Mouse (Mus musculus): ENCODE results near the gene Rps15a.

Gene Rps15a

DNA sequence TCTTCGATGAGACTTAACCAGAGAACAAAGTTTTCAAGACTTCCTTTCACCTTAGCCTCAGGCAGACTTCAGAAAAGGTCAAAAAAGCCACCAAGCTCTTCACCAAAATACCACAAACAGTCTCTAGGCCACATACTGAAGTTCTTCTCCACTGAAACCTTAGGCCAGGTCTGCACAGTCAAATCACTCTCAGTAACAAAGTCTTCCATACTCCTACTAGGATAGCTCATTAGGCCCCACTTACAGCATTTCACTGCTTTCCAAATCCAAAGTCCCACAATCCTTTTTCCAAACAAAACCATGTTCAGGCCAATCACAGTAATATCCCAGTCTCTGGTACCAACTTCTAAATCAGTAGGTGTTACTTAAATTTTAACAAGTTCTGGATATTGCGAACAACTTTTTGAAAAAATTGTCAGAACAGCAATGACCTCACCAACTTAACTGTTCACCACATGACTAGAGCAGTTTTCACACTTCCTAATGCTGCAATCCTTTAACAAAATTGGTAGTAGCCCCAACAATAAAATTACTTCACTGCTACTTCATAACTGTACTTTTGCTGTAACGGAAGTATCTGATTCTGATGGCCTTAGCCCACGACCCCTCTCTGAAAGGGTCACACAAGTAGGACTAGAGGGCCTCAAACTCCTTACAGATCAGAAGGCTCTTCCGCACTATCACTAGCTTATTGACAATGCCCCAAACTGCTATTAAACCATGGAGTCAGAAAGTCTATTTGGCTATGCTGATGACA is 2.3 kb downstream of the Rps15a start:
- no peak for DNase-seq

DNA sequence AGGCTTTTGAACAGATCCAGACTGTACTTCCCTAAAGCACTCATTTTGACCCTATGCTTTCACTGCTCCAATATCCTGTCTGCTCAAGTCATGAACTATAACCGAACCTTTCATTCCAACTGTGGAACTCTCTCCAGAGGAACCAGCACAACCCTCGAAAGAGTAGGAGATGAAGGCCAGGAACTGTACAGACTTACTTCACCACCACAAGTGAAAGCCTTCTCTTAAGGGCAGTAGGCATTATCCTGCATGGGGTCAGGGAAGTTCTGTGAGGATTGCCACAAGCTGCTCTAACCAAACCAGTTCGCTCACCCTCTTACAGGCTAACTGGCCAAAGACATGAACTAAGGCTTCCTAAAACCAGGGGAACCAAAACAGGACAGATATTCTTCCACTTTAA is 4.9 kb downstream of the Rps15a start:
- no peak for DNase-seq

DNA sequence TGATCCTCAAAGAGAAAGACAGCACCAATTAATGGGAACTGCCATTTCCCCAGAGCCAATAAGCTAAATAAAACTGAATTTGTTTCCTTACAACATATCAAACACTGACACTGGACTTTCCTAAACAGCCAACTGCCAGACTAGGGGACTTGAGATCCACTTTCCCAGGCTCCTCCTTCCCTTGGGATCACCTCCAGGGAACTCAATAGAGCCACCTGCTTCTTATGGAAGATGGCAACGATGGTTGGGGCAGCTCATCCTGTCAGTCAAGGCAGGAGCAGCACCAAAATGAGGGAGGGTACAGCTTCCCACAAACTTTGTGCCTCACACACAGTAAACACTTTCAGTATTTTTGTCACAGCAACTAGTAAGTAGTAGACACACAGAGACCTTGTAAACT is 8.3 kb downstream of the Rps15a start:
- DNase-seq = no peak

DNA sequence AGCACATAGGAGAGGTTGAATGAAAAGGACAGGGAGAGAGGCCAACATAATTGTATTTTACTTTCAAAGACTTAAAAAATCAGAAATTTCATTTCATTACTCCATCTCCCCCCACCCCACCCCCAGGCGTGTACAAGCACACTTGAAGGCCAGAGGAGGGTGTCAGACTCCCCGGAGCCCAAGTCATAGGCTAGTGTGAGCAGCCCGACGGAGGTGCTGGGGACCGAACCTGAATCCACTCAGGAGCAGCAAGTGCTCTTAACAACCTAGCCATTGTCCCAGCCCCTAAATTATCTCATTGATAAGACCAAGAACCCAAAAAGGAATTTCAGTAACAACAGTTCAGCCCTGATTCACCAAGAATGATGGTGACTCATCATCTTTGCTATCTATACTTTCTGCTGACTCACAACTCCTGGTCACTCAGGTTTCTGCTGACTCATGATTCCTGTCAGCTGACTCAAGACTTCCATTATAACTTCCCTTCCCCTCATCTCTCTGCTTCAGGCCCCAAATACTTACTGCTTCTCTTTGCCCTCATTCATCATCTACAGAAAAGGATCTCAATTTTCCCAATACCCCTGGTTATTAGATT is 11.4 kb downstream of the Rps15a start:
- no peak for DNase-seq

DNA sequence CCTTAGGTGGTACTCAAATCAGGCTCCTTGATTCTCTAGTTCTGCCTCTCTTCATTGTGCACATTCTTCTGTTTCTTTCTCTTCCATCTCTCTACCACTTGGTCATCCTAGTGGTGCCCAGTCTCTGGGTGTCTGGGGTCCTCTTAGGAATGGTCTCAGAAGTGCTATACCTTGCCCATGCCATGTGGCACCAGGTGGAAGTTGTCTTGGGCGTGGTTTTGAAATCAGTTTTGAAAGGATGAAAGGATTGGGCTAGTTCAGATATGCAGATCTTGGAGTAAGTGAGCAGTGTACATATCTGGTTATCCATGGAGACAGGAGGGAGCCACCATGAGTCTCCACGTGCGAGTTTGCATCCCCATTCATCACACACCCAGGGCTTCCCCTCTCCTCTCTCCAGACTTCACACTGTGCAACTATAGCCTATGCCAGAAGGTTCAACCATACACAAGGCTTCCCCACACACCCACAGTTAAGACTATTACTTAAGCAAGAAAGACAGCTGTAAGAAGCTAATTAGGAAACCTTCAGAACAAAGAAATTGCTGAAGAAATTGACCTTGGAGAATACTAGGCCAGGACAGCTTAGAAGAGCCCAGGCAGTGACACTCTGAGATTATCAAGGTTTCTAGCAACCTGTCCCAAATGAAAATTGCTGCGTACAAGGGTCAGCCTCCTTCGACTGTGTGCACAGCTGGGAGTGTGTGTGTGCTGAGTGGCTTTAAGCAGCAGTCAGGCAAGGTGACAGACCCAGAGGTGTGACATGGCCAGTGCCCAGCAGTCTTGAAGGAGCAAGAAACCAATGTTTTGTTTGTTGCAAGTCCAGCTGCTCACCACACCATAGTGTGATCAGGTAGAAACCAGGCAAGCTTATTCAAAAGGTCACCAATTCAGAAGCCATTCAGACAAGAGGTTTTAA is 12.3 kb downstream of the Rps15a start:
- no peak for DNase-seq

DNA sequence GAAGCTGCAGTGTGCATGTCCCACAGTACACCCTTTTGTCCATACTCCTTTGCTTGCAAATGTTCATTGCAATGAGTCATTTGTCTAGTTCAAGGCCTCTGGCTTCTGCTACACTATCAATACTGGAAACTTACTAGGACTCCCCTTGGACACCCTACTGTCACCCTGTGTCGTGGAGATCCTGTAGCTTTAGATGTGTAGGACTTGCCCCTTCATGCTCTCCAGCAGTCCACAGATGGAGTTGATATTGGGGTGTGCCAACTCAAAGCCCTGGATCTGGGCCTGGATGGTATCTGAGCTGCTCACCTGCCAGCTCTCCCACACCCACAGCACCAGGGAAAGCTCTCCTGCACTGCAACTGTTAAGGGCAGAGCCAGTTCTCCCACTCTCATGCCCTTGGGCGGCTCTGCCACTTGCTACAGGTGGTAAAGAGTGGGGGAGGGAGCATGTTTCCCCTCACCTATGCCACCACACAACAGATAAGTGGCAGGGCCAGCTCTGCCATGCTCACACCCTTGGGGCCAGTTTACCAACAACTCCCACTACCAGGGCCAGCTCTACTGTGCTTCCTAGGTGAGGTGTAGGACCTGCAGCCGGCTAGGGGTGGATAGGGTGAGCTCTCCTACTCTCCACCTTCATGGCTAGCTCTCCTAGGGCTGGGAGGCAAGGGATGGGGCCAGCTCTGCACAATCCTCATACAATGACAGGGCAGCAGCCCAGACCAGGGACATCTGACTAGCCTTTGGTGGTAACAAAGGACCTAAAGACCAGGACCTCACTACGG is 13.1 kb downstream of the Rps15a start:
- no peak for DNase-seq

DNA sequence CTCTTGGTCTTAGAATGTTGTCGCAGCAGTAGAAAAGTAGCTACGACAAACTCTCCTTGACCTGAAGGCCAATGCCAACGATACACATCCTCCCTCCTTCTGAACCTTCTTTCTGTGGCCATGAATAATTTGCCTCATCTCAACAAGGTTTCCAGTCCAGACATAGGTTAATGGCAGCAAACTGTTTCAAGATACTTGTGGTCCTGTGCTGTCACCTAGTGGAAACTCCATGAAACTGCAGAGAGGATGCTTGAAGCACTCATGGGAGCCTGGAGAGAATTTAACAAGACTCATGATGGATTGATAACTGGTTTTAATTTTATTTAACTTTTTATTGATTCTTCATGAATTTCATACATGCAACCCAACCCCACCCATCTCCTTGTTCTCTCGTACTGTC is 13.8 kb downstream of the Rps15a start:
- peak; percentile 38 for DNase-seq

DNA sequence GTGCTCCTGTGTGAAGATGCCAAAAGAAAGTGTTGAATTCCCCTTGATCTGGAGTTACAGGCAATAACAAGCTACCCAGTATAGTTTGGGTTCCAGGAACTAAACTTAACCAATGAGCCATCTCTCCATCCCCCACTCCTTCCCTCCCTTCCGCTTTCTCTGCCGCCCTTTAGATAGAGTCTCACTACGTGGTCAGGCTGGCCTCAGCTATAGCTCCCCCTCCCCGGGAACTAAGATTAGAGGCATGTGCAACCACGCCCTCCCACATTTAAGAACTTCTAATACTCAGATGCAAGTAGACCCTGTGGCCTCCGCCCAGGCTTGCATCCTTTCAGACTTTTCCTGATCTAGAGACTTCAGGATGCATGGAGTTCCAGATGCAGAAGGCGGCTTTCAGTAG is 18.4 kb downstream of the Rps15a start:
- DNase-seq = no peak

DNA sequence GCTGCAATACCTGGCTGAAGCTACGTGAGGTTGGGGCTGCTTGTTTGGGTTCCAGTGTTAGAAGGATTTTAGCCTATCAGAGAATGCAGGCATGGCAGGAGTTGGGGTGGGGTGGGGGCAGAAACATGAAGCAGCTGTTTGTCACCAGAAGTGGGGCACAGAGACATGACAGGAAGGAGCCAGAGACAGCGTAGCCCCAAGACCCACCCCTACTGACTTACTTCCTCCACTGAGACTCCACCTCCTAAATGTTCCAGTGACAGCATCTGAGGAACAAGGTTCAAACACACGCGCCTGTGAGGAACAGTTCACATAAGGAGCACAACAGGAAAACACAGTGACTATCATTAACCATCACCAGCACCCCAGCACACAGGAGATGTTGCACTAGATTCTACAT is 36.0 kb downstream of the Rps15a start:
- no peak for DNase-seq

DNA sequence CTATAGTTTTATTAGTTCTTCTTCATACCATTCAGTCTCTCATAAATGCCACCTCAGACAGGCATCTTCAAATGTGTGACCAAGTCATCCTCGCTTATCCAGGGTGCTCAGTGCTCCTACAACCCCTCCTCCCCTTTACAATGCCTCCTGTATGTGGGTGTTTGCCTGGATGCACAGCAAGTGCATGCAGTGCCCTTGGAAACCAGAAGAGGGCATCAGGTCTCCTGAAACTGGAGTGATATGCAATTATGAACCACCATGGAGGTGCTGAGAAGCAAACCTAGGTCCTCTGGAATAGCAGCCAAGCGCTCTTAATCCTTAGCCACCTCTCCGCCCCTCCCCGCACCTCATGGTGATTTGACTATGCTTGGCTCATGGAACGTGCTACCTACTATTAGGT is 36.9 kb downstream of the Rps15a start:
- DNase-seq = no peak

DNA sequence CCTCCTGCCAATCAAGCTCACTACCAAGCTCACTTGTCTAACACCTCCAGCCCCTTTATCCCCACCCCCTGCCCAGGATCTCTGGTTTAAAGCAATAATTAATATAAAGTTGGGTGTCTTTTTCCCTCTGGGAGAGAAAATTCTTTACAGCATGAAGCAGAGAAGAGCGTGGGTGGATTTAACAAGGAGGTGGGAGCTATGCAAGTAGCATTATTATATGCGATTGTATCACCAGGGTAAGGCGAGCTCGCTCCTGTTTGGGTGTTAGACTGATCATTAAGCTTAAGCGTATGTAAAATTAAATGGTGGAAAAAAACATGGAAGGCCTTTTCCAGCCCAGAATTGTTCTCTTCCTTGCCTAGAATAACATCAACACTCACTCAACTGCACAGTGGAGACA is 48.7 kb downstream of the Rps15a start:
- DNase-seq = no peak

DNA sequence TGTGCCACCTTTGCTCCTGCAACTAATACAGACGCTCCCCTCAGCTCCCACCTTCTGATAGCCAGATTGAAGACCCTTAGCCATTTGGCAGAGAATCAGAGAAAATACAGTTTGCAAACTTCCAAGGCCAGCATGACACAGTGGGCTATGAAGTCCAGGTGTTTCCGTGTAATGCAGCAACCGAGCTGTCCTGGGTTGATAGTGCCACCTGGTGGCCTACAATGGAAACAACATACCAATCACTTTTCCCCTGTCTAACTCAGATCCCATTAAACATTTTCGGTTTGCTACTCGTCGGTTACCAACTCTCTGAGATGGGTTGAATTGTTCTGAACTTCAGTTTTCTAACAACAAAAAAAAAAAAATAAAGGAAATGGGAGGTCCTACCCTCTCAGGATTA is 59.7 kb downstream of the Rps15a start:
- DNase-seq = no peak

Measured in lung, postnatal 14 days (tissue).